Mouse (Mus musculus) kidney, adult 11 months (tissue): Measurements from ENCODE around the gene Rgma.

Source experiments
- DNase-seq: peaks from one replicate; pipeline ENCODE4 v3.0.0; 2022

The Rgma gene

DNA sequence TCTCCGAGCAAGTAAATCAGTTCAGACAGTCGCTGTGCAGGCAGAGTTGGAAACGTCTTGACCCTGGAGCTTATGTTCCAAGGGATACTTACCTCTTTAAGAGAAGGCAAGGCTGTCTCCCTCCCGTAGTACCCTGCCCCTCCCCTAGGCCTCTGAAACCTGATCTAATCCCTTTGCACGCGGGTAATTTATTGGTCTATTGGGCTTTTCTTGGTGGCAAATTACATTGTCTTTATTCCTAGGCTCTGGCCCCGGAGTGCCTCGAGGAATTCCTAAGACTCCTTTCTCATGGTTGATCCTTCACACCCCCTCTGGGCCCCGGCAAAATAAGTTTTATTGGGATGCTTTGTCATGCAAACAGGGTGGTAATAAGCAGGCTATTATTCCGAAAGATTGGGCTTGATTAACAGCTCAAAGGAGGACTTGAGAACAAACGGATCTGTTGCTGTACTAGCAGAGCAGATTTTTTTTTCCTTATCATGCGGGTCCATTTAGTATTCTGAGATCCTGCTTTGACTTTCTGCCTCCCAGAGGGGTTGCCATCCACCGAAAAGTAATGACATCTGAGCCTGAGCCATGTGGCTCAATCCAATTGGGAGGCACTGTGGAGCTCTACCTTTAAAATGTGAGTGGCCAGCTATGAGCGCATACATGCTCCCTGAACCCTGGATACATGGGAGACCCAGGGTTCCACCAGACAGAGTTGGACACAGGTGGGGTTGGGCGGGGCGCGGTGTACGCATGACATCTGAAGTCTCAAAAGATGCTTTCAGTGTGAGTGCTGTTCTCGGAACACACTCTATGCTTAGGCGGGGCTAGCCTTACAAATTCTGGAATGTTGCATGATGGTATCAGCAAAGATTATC, 25.0 kb downstream of the Rgma start:
- DNase-seq: no peak

DNA sequence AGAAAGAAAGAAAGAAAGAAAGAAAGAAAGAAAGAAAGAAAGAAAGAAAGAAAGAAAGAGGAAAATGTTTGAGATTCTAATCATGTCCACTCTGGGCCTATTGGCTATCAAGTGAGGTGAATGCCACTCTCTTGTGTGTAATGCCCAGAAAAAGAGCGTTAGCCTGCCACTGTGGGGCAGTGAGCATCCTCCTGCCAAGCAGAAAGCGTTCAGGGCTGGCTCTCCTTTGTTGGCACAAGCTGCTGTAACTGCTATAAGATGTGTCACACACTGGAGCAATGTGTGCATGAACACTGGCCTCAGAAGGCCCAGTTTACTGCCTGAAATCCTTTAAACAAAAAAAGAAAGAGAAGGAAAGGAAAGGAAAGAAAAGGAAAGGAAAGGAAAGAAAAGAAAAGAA, 26.8 kb downstream of the Rgma start:
- no peak for DNase-seq

DNA sequence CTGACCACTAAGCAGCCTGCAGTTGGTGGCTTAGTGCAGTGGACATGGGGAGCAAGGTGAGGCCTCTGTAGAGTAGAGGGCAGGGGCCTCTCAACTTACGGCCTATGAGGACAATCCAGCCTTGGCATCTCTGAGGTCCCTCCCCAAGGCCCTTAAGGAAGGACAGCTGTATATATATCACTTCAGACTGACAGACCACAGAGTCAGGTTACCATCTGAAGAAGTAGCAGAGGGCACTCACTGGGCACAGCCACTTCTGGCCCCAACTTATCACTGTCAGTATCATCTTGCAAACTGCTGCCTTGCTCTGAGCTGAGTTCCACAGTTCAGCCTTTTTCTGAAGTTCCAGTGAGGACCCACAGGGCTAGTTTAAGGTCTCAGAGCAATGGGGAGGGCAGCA, 27.4 kb downstream of the Rgma start:
- DNase-seq: no peak

DNA sequence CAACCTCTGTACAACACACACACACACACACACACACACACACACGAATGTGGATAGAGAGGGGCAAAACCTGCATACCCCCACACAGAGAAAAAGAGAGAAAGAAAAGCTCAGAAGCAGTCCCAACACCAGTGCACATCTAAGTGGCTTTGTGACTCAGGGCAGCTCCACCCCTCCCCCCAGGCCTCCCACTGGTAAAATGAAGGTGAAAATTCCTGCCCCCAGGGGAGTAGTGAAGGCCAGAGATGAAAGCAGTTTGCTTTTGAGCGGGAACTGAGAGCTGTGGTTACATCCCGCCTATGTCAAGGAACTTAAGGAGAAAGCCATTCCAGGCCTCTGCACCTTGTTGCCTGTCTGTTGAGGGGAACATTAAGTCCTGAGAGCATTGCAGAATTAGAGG, 28.2 kb downstream of the Rgma start:
- no peak for DNase-seq

DNA sequence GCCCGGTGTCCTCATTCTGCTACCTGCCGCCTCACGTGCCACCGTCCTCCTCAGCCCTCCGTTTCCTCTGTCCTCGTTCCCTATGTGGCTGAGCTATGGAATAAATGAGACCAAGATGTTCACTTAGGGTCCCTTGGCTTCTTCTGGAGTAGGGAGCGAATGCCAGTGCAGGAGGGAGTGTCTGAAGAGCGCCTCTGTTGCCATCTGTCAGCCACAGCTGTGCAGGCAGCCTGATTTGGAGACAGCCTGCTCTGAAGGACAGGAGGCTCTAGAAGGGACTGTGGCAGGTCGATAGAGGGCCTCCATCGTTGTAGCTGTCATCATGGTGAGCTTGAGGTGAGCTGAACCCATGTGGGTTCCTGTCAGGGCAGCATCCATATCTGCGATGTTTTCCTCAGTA, 30.2 kb downstream of the Rgma start:
- no peak for DNase-seq

DNA sequence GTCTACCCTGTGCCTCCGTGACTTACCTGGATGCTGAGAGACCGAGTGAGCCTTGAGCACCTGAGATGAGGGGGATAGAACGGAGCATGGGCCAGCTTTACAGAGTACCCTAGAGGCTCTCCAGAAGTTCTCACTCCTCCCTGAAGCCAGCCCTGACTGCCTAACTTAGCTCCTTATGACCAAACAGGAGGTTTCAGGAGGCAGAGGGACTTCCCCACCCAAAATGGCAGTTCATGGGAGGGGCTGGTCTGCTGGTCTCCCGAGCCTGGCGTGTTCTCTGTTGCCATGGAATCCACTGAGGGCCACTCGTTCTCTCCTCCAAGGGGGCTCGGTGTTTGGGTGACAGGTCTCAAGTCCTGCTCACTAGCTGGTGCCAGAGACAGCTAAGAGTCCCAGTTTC, 36.2 kb downstream of the Rgma start:
- no peak for DNase-seq

DNA sequence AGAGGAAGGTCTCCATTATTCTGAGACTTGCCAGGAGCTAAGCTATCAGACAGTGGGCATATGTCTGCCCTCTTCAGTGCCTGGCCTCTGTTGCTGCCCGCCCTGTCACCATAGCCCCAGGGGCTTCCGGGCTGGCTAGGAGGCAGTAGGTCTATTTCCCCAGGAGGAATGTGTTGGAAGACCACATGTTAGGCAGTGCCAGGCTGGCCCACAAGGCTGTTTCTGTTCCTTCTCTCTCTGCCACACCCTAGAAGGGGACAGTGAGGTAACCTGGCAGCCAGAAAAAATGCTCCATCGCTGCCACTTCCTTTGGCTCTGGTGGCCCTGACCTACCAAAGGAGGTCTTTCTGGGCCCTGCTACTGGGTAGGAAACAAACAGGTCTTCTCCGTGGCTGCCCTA, 36.7 kb downstream of the Rgma start:
- DNase-seq: no peak

DNA sequence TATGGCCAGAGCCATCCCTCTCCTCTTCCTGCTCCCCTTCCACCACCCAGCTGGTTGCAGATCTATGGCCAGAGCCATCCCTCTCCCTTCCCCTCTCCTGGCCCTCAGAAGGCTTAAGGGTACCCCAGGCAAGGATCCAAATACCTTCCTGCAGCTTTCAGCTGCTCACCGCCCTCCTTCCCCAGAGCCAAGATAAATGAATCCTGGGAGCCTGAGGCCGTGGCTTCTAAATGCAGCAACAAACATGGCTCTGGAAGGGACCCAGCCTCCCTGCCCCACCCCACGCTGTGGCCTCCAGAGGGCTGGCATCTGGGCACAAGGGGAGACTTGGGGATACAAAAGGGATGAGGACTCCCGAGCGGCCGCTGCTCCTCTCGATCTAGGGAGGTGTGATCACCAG, 37.1 kb downstream of the Rgma start:
- DNase-seq: no peak

DNA sequence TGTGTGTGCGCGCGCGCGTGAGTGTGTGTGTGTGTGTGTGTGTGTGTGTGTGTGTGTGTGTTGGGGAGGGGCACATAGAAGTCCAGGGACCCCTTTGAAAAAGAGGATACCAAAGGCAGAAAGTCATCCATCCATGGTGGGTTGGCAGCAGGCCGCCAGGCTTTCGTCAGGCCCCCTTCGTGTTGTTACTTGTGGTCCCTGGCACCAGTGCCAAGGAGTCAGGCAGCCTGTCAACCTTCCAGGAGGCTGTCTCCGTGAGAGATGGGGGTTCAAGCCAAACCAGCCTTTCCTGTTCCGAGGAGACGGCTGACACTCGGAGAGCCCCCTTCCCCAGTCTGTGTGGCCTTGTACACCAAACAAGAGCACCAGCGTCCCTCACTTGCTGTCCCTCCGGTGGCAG, 38.9 kb downstream of the Rgma start:
- DNase-seq: no peak

DNA sequence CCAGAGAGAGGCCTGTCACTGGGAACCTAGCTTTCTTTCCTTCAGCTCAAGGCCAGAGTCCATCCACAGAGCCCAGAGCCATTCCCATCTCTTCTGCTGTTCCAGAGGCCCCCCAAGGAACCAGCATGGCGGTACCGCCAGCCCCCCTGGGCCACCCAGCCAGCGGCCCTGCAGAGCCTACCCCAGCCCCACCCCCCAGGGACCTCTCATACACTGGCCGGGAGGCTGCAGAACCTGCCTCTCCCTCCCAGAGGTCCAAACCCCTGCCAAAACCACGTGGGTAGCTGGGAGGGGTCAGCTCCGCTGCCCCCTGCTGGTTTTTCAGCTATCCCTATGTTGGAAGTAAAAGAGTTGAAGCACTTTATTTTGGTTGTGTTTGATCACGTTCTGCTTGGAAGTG, 44.1 kb downstream of the Rgma start:
- DNase-seq: no peak

DNA sequence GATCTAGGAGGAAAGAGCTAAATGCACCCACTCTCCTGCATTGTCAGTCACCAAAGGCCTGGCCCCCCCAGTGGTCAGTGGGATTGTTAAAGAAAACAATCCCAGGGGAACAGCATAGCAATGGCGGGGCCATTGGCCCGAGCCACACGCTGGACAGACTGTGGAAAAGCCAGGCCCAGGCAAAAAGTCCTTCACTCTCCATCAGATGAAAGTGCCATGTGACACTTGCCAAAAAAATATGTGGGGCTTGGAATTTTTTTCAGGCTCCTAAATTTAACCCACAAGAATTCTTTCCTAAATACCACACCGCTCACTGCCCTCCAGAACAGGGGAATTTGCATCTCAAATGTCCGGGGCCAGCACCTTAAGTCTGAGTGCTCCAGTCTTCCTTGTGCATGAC, 45.5 kb downstream of the Rgma start:
- DNase-seq: no peak

DNA sequence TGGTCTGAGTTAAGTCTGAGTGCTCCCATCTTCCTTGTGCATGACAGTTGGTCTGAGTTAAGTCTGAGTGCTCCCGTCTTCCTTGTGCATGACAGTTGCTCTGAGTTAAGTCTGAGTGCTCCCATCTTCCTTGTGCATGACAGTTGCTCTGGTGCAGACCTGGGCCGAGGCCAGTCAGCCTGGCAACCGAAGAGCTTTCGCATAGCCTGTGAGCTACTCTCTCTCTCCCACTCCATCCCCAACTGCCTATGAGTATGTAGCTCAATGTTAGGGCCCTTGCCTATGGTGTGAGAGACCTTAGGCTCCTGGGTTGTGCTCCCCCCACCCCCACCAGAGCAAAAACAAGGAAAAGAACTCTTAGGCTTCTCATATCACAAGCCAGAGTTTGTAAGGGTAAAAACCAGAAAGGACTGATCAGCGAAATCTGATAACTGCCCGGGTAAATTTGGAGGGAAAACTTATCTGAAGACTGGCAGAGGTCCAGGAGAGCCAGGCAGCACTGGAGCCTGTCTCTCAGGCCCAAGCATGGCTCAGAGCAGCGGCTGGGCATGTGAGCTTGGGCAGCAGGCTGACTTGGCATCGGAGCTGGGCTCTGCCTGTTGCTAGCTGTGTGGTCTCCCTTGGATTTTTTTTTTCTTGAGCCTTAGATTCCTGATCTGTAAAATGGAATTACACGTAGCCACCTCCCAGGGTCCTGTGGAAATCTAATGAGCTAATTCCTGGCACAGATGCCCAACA, 46.1 kb downstream of the Rgma start:
- no peak for DNase-seq

DNA sequence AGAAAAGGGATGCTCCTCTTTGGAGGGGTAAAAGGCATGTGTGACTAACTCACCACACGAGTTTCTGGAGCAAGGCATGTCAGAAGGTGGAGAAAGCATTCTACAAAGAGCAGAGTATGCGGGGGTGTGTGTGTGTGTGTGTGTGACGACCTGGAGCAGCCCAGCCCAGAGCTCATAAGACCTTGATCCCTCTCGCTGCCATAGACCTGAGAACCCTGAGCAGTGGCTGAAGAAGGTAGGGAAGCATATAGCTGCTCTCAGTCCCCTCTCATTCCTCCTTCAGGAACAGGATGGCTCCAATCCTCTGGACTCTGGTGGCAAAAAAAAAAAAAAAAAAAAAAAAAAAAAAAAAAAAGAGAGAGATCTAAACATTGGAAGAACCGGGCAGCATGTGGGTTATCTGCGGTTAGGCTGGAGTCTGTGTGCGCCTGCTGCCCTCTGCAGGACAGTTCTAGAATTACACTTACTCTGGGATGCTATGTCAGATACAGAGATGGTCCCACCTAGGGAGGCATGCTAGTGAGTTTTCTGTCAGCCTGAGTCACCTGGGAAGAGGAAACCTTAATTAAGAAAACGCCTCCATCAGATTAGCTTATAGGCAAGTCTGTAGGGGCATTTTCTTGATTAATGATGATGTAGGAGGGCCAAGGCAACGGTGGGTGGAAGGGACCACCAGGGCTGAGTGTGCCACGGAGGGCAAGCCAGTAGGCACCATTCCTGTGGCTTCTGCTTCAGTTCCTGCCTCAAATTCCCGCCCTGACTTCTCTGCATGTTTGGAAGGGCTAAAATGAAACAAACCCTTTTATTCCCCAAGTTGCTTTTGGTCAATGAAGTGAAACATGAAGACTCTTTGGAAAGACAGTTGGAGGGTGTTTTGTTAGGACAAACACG, 47.2 kb downstream of the Rgma start:
- DNase-seq: peak; percentile 58

DNA sequence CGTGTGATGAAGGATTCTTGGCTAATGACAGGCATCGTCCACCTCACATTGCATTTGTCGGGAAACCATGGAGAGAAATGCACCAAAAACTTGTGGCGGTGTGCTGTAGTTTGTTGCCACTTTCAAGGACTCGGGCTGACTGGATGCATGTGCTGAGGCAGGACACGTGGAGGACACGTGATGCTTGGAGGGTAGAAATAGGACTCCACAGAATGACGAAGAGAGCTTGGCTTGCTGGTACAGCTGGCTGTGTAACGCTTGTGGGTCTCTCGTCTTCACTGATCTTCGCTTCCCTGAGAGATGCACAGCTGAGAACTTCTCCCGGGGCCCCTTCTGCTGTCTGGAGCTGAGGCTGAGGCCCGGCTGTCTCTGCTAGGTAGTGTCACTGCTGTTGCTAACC, 47.9 kb downstream of the Rgma start:
- DNase-seq: peak; percentile 33

DNA sequence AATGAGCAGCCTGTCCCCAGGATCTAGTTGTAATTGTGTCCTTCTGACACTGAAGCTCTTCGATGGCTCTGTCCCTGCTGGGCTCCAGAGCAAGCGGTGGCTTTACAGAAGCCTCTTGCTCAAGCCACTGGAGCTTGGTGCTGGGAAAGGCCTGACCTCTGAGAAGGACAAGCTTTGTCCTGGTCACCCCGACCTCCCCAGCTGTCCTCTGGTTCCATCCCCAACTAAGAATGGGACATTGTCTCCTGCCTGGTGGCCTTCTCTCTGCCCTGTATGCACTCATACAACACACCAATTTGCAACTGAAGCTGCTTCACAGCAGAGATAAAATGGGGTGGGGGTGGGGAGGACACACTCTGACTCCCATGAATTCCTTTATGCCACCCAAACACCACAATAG, 48.9 kb downstream of the Rgma start:
- no peak for DNase-seq

DNA sequence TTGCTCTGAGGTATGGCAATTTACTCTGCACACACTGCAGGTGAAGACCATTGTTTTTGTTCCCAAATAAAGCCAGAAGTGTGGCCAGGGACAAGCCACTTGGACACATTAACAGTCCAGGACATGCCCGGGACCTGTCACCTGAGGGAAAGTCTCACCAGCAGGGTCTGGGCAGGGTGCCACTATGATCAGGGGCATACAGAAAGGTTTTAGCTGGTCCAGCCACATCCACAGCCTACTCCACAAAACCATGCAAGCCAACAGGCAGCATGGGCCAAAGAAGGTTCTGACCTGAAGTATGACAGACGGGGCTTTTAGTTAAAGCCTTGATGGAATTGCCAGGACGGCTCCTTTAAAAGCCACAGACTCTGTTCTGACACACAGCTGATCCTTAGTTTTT, 49.4 kb downstream of the Rgma start:
- peak; percentile 29 for DNase-seq

DNA sequence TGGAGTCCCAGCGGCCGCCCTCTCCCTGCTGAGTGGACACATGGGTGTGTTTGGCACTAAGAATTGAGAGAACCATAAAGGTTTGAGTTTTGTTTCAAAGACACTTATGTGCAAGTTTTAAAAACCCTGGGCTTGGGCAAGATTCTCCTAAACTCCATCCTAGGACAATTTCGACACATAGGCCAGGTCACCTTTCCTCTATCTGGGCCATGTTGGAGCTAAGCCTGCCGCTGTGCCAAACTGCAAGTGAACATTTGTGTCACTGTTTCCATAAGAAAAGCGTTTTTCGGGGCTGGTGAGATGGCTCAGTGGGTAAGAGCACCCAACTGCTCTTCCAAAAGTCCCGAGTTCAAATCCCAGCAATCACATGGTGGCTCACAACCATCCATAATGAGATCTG, 50.1 kb downstream of the Rgma start:
- no peak for DNase-seq

DNA sequence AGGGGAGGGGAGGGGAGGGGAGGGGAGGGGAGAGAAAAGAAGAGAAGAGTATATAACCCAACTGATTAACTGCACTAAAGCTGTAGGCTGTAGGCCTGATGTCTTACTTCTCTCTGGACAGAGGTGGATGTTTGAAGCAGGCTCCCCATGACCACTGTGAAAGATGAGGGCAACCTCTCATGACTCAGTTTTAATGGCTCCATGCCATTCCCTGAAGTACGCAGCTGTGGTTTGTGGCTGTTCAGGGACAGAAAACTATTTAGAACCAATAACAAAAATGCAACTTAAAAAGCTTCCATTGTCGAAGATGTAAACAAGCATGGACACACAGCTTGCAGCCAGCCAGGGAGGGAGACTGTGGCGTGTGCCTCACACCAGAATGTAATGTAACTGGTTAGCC, 50.9 kb downstream of the Rgma start:
- DNase-seq: no peak

DNA sequence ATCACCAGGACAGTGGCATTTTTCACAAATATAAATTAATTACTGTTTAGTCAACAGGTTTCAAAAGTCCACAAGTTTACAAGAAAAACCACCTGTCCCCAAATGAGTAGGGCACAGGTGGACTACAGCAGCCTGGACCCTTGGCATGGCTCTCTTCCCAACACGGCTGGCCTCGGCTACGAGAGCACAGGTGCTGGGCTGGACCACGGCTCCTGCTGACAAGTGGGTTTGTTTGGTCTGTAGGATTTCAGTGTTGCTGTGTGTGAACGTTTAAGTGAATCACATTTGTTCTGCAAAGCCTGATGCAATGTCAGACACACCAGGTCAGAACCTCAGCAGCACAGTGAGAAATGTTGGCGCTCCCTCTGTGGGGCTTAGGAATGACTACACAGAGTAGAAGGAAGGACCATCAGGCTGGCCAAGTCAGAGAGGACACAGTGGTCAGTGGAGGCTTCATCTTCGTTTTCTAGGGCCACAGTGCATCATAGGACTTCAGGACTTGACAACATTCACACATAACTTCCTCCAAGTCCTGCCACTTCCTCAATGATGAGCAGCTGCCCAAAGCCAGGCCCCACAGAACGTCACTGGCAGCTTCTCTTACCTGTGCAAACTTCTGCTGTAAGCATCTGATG, 51.6 kb downstream of the Rgma start:
- no peak for DNase-seq

DNA sequence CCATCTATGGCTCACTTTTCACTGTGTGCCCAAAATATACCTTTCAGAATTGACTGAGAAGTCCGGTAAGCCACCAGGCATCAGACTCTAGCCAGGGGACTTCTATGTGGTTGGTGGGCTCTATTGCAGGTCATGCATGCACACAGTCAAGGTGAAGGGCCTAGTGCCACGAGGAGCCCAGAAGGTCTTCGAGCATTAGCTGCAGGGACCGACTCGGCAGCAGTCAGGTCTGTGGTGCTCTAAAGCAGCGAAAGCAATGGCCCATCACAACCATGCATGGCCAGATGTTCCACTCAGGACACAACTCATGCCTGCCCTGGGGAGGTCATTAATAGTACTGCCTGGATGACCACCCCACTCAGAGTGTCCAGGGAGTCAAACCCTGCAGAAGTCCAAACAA, 52.5 kb downstream of the Rgma start:
- DNase-seq: no peak

DNA sequence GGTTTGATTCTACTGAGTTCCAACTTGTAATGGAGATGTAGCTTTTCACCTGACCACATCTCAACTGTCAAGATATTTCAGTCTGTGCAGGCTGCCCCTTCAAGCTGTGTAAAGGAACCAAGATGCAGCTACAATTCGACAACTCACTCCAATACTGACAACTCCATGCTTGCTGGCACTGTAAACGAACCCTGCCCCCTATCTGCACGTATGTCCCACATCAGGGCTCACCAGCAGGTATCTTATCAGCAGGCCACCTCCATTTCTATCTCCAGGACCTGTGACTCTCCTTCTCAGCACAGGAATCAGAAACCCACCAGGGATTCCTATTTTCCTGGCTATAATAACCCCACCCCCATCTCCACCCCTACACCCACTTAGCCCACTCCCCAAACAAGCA, 53.2 kb downstream of the Rgma start:
- DNase-seq: no peak

DNA sequence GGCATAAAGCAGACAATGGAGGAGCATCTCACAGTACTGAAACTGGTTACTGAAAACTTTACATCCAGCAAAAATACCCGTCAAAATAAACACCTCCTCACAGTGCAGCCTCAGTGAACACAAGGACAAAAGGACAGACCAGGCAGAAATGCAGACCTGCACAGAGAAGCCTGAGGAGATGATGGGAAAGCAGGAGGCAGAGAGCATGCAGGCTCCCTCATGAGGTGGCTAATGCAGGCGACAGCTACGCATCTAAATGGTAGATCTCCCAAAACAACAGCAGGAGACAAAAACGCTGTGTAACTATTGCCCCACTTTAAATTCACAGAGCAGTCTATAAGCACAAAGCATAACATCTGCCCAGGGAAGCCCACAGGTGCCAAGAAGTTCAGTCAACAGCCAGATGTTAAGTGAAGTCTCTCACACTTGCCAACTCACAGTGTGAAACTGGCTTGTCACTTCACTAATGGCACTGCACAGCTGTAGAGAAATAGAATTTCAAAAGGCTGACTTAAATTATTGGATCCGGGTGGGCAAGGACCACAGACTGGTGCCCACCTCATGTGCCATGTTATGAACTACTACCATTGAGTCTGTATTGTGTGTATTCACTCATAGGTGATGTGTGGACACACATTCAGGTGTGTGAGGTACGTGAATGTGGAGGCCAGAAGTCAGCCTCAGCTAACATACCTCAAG, 58.5 kb downstream of the Rgma start:
- no peak for DNase-seq

DNA sequence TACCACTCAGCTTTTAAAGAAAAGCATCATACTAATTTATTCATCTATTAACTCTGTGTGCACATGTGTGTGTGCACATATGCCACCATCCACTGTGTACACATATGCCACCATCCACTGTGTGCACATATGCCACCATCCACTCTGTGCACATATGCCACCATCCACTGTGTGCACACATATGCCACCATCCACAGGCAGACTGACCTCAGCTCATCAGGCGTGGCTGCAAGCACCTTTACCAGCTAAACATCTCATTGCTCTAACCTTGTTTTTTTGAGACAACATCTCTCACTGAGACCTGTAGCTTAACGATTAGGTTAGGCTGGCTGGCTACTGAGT, 59.0 kb downstream of the Rgma start:
- no peak for DNase-seq
